Mouse (Mus musculus) frontal cortex, adult 2 months (tissue): ENCODE data around the gene Ak3. TPM values are rescaled to one million over a fixed set of nuclear protein-coding genes. Genes with fewer than 3 reads are reported as not detected.

Experiments used
- DNase-seq, 2 experiments: peaks; one replicate each; pipeline ENCODE4 v3.0.0; 2022; ENCODE audit warnings: low spot score in 1 of 2; ENCODE audit errors: extremely low spot score in 1 of 2
- polyA plus RNA-seq: library from polyadenylated mRNA; depleted of rRNA; stranded (reverse); fragments of >200 nt; gene quantifications from 2 replicates; pipeline ENCODE4 v1.2.3, GENCODE M21; 2012; rRNA removed

Ak3 gene
- polyA plus RNA-seq, 1 experiment, result 61.8 TPM

GRCm38 (mm10) chr19:28997976-28998630, 49.7 kb downstream of the Ak3 start:
- no peak for DNase-seq

DNA sequence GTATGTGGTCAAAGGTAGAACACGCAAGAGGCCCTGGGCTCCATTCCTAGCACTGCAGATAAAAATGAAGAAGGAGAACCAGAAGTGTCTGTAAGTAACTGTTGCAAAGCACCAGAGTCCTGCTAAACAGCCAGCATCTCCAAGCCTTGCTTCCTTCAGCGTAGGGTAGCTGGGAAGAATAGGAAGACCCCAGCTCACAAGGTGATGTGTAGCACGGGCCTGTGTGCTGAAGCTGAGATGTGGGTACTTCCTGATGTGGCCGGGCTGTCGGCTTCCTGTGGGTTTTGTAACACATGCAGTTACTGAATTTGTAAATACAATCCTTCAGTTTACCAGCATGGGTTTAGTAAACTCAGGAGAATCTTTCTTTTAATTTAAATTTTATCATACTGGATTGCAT, 52.4 kb downstream of the Ak3 start:
- no peak for DNase-seq

- peak; percentile 56 to 65 for DNase-seq
These were observed 52.9 kb downstream of the Ak3 start for GRCm38 (mm10) chr19:28994870-28995269.

DNA sequence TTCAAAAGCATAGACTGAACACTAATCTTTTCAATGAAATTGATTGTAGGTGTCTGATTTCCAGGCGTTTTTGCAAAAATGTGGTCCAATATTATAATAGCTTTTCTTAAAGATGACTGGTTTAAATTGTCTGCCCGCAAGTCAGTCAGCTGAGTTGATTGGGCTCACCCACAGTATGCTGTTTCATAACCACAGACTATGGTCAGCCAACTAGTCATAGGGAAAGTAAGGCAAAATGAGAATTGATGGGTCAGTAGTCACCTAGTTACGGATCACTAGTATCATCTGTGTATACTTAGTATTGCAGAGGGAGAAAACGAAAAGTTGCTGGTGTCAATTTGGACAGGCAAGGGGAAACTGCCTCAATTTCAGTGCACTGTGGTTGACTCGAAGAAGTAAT, 56.4 kb downstream of the Ak3 start:
- no peak for DNase-seq

GRCm38 (mm10) chr19:28990590-28991221, 57.1 kb downstream of the Ak3 start:
- peak; percentile 20 to 53 for DNase-seq

- peak; percentile 91 to 98 for DNase-seq
These were observed 57.6 kb downstream of the Ak3 start, which contains the start of gene Cdc37l1 for GRCm38 (mm10) chr19:28990194-28990589. Cdc37l1 (plus strand) TSS chr19:28990352.

DNA sequence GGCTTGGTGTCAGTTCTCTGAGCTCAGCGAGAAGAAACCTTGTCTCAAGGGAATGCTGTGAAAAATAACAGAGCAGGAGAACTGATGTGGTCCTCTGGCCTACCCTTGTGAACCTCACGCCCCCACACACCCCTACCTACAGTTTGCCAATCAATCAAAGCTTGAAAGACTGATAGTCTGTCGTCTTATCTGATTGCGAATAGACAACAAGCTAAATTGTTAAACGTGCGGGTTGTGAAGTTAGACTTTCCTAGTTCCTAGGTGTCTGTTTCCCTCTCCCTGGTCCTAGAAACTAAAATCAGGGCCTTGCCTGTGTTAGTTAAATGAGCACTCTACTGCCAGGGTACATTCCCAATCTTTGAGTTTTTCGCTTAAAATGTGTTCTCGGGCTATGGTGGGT, 58.2 kb downstream of the Ak3 start:
- DNase-seq, result no peak

GRCm38 (mm10) chr19:28982617-28983016, 65.1 kb downstream of the Ak3 start:
- no peak for DNase-seq

- DNase-seq, result peak; percentile 74 to 89
These were observed 72.7 kb downstream of the Ak3 start for GRCm38 (mm10) chr19:28974862-28975611.

Other genes starting within 250 kb of the Ak3 start
- gene Slc1a1, start 212.9 kb downstream of the Ak3 start, polyA plus RNA-seq, result 70.2 and 78.6 TPM in 2 replicates
- 25.7 and 26.6 TPM in 2 replicates for gene Plpp6, start 84.0 kb downstream of the Ak3 start, polyA plus RNA-seq
- 7.1 and 9.3 TPM in 2 replicates for gene 4430402I18Rik, start 80.2 kb downstream of the Ak3 start, polyA plus RNA-seq
- 62.3 and 65.0 TPM in 2 replicates for gene Cdc37l1, start 57.6 kb downstream of the Ak3 start, polyA plus RNA-seq
- gene Rcl1, start 53.4 kb upstream of the Ak3 start, polyA plus RNA-seq, result 19.2 and 20.1 TPM in 2 replicates
- gene Jak2, start 203.9 kb upstream of the Ak3 start, polyA plus RNA-seq, result 25.2 and 26.6 TPM in 2 replicates